Mouse (Mus musculus) embryonic facial prominence, embryonic 12.5 days (tissue): ENCODE results near the gene Abcc5. TPM values are rescaled to one million over a fixed set of nuclear protein-coding genes. Genes with fewer than 3 reads are reported as not detected.

Experiments used
- ATAC-seq: fragments of 200-750 bp; cut with Nextera tagmentation; 2 replicates; pipeline ENCODE4 v1.8.0; 2017; ENCODE audit not compliant: insufficient number of reproducible peaks, insufficient read depth, low FRiP score, low TSS enrichment
- H3K27ac ChIP-seq: fragments of 300-500 bp; sonication (generic); 2 replicates; pipeline ENCODE4 v1.5.1; 2016; ENCODE audit warnings: mild to moderate bottlenecking
- H3K27me3 ChIP-seq: fragments of 300-500 bp; sonication (generic); 2 replicates; pipeline ENCODE4 v1.6.1; 2016; ENCODE audit warnings: mild to moderate bottlenecking, moderate library complexity
- H3K36me3 ChIP-seq: fragments of 300-500 bp; sonication (generic); 2 replicates; pipeline ENCODE4 v1.6.1; 2016; ENCODE audit warnings: mild to moderate bottlenecking
- H3K4me1 ChIP-seq: fragments of 300-500 bp; sonication (generic); 2 replicates; pipeline ENCODE4 v1.6.1; 2016
- H3K4me2 ChIP-seq: fragments of 300-500 bp; sonication (generic); replicated peaks from 2 replicates; pipeline ENCODE4 v1.6.1; 2016; ENCODE audit warnings: mild to moderate bottlenecking, moderate library complexity
- H3K4me3 ChIP-seq: fragments of 300-500 bp; sonication (generic); 2 replicates; pipeline ENCODE4 v1.5.1; 2016; ENCODE audit warnings: mild to moderate bottlenecking
- H3K9ac ChIP-seq: fragments of 300-500 bp; sonication (generic); 2 replicates; pipeline ENCODE4 v1.6.1; 2016; ENCODE audit warnings: mild to moderate bottlenecking, moderate library complexity
- H3K9me3 ChIP-seq: fragments of 300-500 bp; sonication (generic); 2 replicates; pipeline ENCODE4 v1.6.1; 2016; ENCODE audit warnings: mild to moderate bottlenecking, moderate library complexity
- WGBS: fragments of 180-500 bp; shearing (Covaris S2); methylation state at CpG from one replicate; pipeline ENCODE4 v1.1.7; 2016; 5-methylcytosine and 5-hydroxymethylcytosine counted together
- polyA plus RNA-seq: library from polyadenylated mRNA; unstranded; fragments of >200 nt; fragmentation: Nextera tagmentation; extraction: Ambion mirVana; gene quantifications from 2 replicates; pipeline ENCODE4 v1.2.1, GENCODE M21; 2016

Abcc5 gene
- polyA plus RNA-seq, 1 experiment from 2014 or later, result 99.6 TPM

DNA sequence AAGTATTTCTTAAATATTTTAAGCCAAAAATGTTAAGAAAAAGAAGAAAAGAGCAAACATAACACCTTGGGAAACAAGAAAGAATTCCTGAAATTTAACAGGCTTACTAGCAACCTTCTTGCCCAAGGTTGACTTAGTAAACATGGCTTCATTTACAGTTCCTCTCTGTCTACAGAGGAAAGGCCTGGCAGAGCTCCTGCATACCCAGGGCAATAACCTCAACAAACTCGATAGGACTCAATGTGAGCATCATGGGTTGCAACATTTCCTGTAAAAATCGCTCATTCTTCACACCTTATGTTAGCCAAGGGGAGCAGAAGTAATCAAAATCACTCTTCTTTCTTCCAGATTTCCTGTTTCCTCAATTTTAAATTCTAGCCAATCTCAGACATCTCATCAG, 8.1 kb downstream of the Abcc5 start:
- H3K9ac ChIP-seq, result no peak overlapping the region
- peaks cover 8% of the 10 kb centered on the region for H3K36me3 ChIP-seq
- no peaks in the 10 kb centered on the region for H3K4me1 ChIP-seq
- H3K27ac ChIP-seq, result no peak overlapping the region
- H3K4me3 ChIP-seq, result no peak overlapping the region
- no peaks in the 10 kb centered on the region for H3K9me3 ChIP-seq
- H3K27me3 ChIP-seq, result no peaks in the 10 kb centered on the region
- WGBS, result 85% methylated on average over 2 of the region's 2 CpGs
- no peak for ATAC-seq
- no peak overlapping the region for H3K4me2 ChIP-seq

DNA sequence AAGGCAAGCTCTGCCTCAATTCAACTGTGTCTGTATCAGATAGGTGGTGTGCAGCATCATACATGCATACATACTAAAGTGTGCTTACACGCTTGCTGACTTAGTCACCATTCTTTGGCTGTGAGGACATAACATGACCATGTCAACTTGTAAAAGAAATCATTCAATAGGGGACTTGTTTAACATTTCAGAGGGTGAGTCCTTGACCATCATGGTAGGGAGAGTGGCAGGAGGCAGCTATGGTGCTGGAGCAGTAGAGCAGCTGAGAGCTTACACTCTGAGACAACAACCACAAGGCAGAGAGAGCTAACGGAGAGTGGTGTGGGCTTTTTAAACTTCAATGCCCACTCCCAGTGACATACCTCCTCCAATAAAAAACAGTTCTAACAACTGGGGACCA, 9.9 kb downstream of the Abcc5 start:
- Histone ChIP-seq H3K4me1 (no peaks in the 10 kb centered on the region), H3K27ac (no peak overlapping the region), H3K4me3 (no peak overlapping the region), H3K4me2 (no peak overlapping the region), H3K9ac (no peak overlapping the region), H3K9me3 (no peaks in the 10 kb centered on the region), H3K36me3 (peaks cover 7% of the 10 kb centered on the region), H3K27me3 (no peaks in the 10 kb centered on the region)
- ATAC-seq, result no peak
- 92% methylated on average over 2 of the region's 2 CpGs for WGBS

- 0 out of 2 replicates have a peak, but pooled peaks cover 3% of the 10 kb centered on the region for H3K36me3 ChIP-seq
- H3K9ac ChIP-seq, result no peak overlapping the region
- H3K4me1 ChIP-seq, result peaks cover 2% of the 10 kb centered on the region; the same call in 1 of the 2 replicates
- no peak for ATAC-seq
- H3K4me2 ChIP-seq, result no peak overlapping the region
- no peaks in the 10 kb centered on the region for H3K27me3 ChIP-seq
- no peak overlapping the region for H3K4me3 ChIP-seq
- 90% methylated on average over 6 of the region's 6 CpGs for WGBS
- no peaks in the 10 kb centered on the region for H3K9me3 ChIP-seq
- no peak overlapping the region for H3K27ac ChIP-seq
Observed at GRCm38 (mm10) chr16:20415804-20416203, 10.4 kb downstream of the Abcc5 start.

GRCm38 (mm10) chr16:20415211-20415610, 11.0 kb downstream of the Abcc5 start:
- Histone ChIP-seq H3K4me2 (no peak overlapping the region), H3K27me3 (no peaks in the 10 kb centered on the region), H3K9me3 (no peaks in the 10 kb centered on the region), H3K36me3 (0 out of 2 replicates have a peak, but pooled peaks cover under 1% of the 10 kb centered on the region), H3K27ac (no peak overlapping the region), H3K4me1 (peaks cover 2% of the 10 kb centered on the region; the same call in 1 of the 2 replicates), H3K9ac (no peak overlapping the region), H3K4me3 (no peak overlapping the region)
- WGBS, result 86% methylated on average over 2 of the region's 2 CpGs
- no peak for ATAC-seq

DNA sequence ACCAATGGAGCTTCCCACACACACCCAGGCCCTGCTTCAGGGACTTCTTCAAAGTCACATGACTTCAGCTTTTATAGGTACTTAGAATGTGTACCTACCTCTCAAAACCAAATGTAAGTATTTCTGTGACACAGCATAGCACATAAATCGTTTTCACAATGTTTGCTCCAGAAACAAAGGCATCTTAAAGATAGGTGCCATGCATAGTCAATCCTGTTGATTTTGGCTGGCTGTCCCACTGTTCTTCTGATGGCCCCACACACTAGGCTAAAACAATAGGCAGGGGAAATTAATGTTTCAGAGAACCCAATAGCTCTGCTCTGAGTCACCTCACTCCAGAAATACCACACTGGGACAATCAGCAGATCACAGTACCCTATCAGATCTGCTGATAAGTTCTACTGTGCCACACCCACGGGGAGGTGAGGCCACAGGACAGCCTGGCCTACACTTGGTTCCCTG, 12.3 kb downstream of the Abcc5 start:
- no peak overlapping the region for H3K9ac ChIP-seq
- 79% methylated on average over 2 of the region's 2 CpGs for WGBS

DNA sequence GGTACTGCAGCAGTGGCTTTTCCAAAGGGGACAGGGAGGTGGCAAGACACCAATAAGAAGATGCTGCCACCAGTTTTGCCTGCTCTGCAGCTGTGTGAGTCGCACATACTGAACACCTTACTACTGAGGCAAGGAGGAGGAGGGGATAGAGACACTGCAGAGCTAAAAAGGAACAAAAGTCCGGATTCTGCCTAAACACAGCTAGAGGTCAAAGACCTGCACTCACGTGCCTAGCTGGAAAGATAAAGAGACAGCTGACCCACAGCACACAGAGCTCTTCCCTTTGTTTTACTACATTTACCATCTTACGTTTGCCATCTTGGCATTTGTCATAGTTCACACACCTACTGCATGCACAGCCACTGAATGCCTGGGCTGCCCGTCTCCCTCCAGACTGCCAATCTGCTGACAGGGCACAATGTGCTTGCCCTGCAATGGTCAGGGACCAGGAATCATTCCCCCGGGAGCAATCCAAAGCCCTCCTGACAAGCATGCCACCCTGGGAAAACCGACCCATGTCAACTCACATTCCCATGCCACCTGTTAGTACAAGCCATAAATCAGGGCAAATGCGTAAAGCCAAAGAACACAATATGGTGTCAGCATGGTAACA, 14.1 kb downstream of the Abcc5 start:
- Histone ChIP-seq H3K36me3 (no peaks in the 10 kb centered on the region; the same call in 1 of the 2 replicates), H3K27ac (no peak overlapping the region), H3K9me3 (no peaks in the 10 kb centered on the region), H3K4me3 (no peak overlapping the region), H3K9ac (no peak overlapping the region), H3K4me1 (peaks cover 2% of the 10 kb centered on the region; the same call in 1 of the 2 replicates), H3K27me3 (no peaks in the 10 kb centered on the region), H3K4me2 (no peak overlapping the region)
- 87% methylated on average over 8 of the region's 8 CpGs for WGBS
- no peak for ATAC-seq

More for the DNA sequence above, 12.3 kb downstream of the Abcc5 start:
- Histone ChIP-seq H3K9me3 (no peaks in the 10 kb centered on the region), H3K4me2 (no peak overlapping the region), H3K4me1 (peaks cover 2% of the 10 kb centered on the region; the same call in 1 of the 2 replicates), H3K27ac (no peak overlapping the region), H3K27me3 (no peaks in the 10 kb centered on the region), H3K36me3 (no peaks in the 10 kb centered on the region), H3K4me3 (no peak overlapping the region)
- no peak for ATAC-seq

DNA sequence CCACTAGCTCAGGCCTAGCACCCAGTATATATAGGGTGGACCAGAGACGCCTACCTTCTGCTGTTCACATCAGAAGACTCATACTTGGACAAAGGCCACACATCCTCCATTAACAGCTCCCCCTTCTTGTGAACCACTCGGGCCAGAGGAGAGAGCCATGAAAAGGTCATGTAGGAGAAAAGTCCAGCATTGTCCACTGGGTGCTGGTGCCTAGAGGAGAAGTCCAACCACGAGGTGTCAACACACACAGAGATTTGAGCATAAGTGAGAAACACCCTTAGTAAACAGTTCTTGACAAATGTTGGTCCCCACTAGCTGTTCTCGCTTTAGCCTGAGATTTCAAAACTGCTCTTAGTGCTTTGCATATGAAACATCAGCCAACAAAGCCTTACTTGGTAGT, 20.9 kb downstream of the Abcc5 start:
- H3K36me3 ChIP-seq, result peaks cover 33% of the 10 kb centered on the region
- no peaks in the 10 kb centered on the region for H3K27me3 ChIP-seq
- 85% methylated on average over 4 of the region's 4 CpGs for whole genome bisulfite sequencing
- no peak overlapping the region for H3K27ac ChIP-seq
- H3K9ac ChIP-seq, result no peak overlapping the region
- H3K4me3 ChIP-seq, result no peak overlapping the region
- H3K9me3 ChIP-seq, result no peaks in the 10 kb centered on the region
- no peak for ATAC-seq
- no peak overlapping the region for H3K4me2 ChIP-seq
- no peaks in the 10 kb centered on the region for H3K4me1 ChIP-seq

GRCm38 (mm10) chr16:20403327-20403726, 22.9 kb downstream of the Abcc5 start:
- H3K9me3 ChIP-seq, result no peaks in the 10 kb centered on the region
- no peaks in the 10 kb centered on the region for H3K27me3 ChIP-seq
- no peak overlapping the region for H3K4me2 ChIP-seq
- no peak overlapping the region for H3K4me3 ChIP-seq
- H3K9ac ChIP-seq, result no peak overlapping the region
- no peaks in the 10 kb centered on the region for H3K4me1 ChIP-seq
- no peak overlapping the region for H3K27ac ChIP-seq
- H3K36me3 ChIP-seq, result peaks cover 44% of the 10 kb centered on the region
- 91% methylated on average over 2 of the region's 2 CpGs for WGBS
- ATAC-seq, result no peak

DNA sequence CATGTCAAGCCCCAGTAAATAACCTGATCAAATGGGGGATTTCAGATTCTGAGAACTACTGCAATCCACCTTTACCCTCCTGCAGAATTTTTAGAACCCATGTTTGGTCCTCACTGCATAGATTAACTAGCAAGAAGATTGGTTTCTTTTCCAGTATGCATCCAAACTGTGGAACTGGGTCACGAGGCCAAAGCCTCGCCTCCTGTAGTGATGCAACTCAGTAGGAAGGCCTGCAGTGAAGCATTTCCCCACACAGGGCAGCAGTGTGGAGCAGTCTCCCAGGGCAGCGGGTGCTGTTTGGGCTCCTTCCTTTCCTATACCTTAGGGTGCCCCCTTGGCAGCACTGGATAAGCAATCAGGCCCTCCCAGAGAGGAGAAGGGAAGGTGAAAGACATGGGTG, 24.6 kb downstream of the Abcc5 start:
- Histone ChIP-seq H3K36me3 (peaks cover 46% of the 10 kb centered on the region), H3K27me3 (no peaks in the 10 kb centered on the region), H3K9me3 (no peaks in the 10 kb centered on the region), H3K27ac (no peak overlapping the region), H3K4me1 (no peaks in the 10 kb centered on the region), H3K4me2 (no peak overlapping the region), H3K4me3 (no peak overlapping the region), H3K9ac (no peak overlapping the region)
- WGBS, result 88% methylated on average over 3 of the region's 3 CpGs
- ATAC-seq, result no peak

- Histone ChIP-seq H3K4me2 (no peak overlapping the region), H3K9me3 (no peaks in the 10 kb centered on the region), H3K9ac (no peak overlapping the region), H3K36me3 (peaks cover 51% of the 10 kb centered on the region), H3K4me3 (no peak overlapping the region), H3K27me3 (no peaks in the 10 kb centered on the region), H3K27ac (no peak overlapping the region), H3K4me1 (no peaks in the 10 kb centered on the region)
- WGBS, result 92% methylated on average over 12 of the region's 12 CpGs
- no peak for ATAC-seq
Observed at GRCm38 (mm10) chr16:20400707-20401591, 25.2 kb downstream of the Abcc5 start.

DNA sequence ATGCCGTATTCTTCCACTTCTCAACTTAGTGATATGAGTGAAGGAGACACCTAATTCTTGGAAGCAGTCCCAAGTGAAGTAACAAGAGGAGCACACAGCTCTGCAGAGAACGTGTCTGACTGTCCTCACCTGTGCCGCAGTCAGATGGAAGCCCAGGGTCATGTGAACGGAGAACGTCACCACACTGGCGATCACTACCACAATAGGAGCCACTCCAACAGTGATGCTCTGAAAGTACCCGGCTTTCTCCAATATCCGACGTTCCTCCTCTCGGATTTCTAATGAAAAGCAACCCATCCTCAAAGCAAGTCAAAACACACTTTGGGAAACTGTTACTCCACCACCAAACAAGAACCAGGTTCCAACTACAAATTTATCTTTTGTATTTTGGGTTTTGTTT, 29.3 kb downstream of the Abcc5 start:
- H3K4me3 ChIP-seq, result no peak overlapping the region
- H3K27me3 ChIP-seq, result no peaks in the 10 kb centered on the region
- 87% methylated on average over 10 of the region's 10 CpGs for WGBS
- no peaks in the 10 kb centered on the region for H3K4me1 ChIP-seq
- no peak overlapping the region for H3K4me2 ChIP-seq
- no peak overlapping the region for H3K9ac ChIP-seq
- H3K36me3 ChIP-seq, result peaks cover 44% of the 10 kb centered on the region
- H3K27ac ChIP-seq, result no peak overlapping the region
- H3K9me3 ChIP-seq, result no peaks in the 10 kb centered on the region
- ATAC-seq, result no peak
